Mouse (Mus musculus): ENCODE data around the gene Krit1. TPM values are rescaled to one million over a fixed set of nuclear protein-coding genes. Genes with fewer than 3 reads are reported as not detected.
"Not testable (repeated sequence)": the region's sequence is repeated elsewhere in the genome, so short reads cannot be mapped to it uniquely, and the experiment has no call there.

The Krit1 gene
- polyA plus RNA-seq, 2 experiments: 13.0 to 15.6 TPM

DNA sequence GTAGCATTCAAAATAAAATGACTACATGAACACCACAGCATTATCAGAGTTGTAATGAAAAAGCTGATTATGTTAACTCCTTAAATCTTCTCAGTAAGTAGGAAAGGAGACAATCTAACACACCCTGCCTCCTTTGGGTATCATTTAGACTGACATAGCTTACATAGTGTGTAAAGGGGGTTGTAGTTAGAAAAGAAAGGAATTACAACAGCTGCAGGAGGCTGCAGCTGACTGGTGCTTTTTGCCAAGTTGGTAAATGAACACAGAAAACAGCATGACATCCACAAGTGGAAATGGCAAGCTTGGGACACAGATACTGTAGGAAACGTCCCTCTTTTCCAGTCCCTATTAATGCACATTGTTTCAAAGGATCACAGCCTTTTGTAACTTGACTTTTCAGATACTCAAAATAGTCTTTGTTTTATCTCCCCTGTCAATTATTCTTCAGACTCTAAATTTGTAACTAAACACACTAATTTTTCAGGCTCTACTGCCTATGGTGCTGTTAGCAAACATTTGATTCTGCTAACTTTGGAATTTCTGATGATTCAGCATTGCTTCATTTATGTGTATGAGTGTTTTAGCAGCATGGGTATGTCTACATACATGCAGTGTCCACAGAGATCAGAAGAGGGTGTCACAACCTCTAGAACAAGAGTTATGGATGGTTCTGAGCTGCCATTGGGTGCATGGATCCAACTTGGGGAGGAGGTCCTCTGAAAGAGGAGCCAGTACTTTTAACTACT is 18.1 kb upstream of the Krit1 start:
- H3K9me3 ChIP-seq (ENCODE audit: control insufficient read depth, low read length): no peaks in the 10 kb centered on the region
- no peak for ATAC-seq (ENCODE audit: insufficient read depth)
- H3K36me3 ChIP-seq (replicated peaks; ENCODE audit: control insufficient read depth, insufficient read depth, low read depth): no peaks in the 10 kb centered on the region
- TF ChIP-seq EP300 (IDR thresholded peaks at IDR 0.05; ENCODE audit: low read depth): no peak
- no peak for TF ChIP-seq CTCF (IDR thresholded peaks at IDR 0.05; ENCODE audit: low read depth)
- no peak overlapping the region for H3K4me2 ChIP-seq (ENCODE audit: low read depth)
- no peak overlapping the region for H3K9ac ChIP-seq (replicated peaks)
- no peak overlapping the region for H3K4me3 ChIP-seq (ENCODE audit: insufficient read depth in 1 of 2, low read depth in 2 of 2, low read length in 2 of 2)
- DNase-seq (ENCODE audit: low read depth in 3 of 3, low spot score in 3 of 3): no peak
- H3K27ac ChIP-seq: no peak overlapping the region
- peaks cover 0 to 4% of the 10 kb centered on the region in 2 experiments; a peak in 2 of 4 replicates for H3K4me1 ChIP-seq (replicated peaks; ENCODE audit: control insufficient read depth in 2 of 2, insufficient read depth in 2 of 2, low read length in 1 of 2)
- WGBS (ENCODE audit: insufficient replicate concordance): 67% methylated on average over 1 of the region's 1 CpGs
- H3K27me3 ChIP-seq (ENCODE audit: control insufficient read depth, insufficient read depth, low read length): no peaks in the 10 kb centered on the region

DNA sequence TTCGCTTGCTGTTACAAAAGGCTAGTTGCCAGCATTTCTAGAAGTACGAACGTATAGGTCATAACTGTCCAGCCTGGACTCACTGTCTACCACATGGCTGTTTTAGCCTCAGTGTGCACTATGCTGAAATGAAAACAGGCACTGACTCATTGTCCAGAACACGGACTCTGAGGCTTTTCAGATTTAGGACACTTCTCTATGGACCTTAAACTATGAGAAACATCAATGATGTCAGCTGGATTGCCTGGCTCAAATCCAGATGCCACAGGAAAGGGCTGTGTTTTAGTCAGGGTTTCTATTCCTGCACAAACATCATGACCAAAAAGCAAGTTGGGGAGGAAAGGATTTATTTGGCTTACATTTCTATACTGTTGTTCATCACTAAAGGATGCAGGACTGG is 15.4 kb upstream of the Krit1 start:
- TF ChIP-seq EP300 (IDR thresholded peaks at IDR 0.05; ENCODE audit: low read depth) (no peak), CTCF (IDR thresholded peaks at IDR 0.05; ENCODE audit: low read depth) (no peak)

DNA sequence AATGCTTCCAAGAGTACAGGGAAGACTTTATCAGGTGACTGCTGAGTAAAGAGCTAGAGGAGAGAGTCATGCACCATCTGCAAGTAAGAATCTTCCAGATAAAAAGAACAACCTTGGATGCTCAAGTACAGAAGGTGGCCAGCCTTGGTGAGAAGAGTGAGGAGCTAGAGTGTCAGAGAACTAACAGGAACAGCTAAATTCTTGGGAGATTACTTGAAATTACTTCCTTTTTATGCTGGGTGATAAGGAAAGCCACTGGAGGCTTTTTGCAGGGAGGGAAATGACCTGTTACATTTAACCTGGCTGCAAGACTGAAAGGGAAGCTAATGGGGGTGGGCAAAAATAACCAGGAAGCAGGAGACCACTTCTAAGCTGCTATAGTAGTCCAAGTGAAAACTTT is 11.9 kb upstream of the Krit1 start:
- H3K9me3 ChIP-seq (ENCODE audit: control insufficient read depth, low read length): no peaks in the 10 kb centered on the region
- H3K4me3 ChIP-seq (ENCODE audit: insufficient read depth in 1 of 2, low read depth in 2 of 2, low read length in 2 of 2): no peak overlapping the region
- no peaks in the 10 kb centered on the region for H3K27me3 ChIP-seq (ENCODE audit: control insufficient read depth, insufficient read depth, low read length)
- DNase-seq (ENCODE audit: low read depth in 3 of 3, low spot score in 3 of 3) (no peak), ATAC-seq (ENCODE audit: insufficient read depth) (no peak)
- TF ChIP-seq EP300 (IDR thresholded peaks at IDR 0.05; ENCODE audit: low read depth) (no peak), CTCF (IDR thresholded peaks at IDR 0.05; ENCODE audit: low read depth) (no peak)
- no peaks in the 10 kb centered on the region for H3K36me3 ChIP-seq (replicated peaks; ENCODE audit: control insufficient read depth, insufficient read depth, low read depth)
- H3K9ac ChIP-seq (replicated peaks): no peak overlapping the region
- no peak overlapping the region for H3K4me2 ChIP-seq (ENCODE audit: low read depth)
- H3K4me1 ChIP-seq (replicated peaks; ENCODE audit: control insufficient read depth in 2 of 2, insufficient read depth in 2 of 2, low read length in 1 of 2): 0 out of 4 replicates have a peak, but pooled peaks cover 0 to 1% of the 10 kb centered on the region in 2 experiments
- no peak overlapping the region for H3K27ac ChIP-seq

More for the DNA sequence above, 15.4 kb upstream of the Krit1 start:
- H3K9ac ChIP-seq (replicated peaks): no peak overlapping the region
- WGBS (ENCODE audit: insufficient replicate concordance): 75% methylated on average over 4 of the region's 4 CpGs
- no peaks in the 10 kb centered on the region for H3K9me3 ChIP-seq (ENCODE audit: control insufficient read depth, low read length)
- no peak overlapping the region for H3K27ac ChIP-seq
- ATAC-seq (ENCODE audit: insufficient read depth): no peak
- no peaks in the 10 kb centered on the region for H3K27me3 ChIP-seq (ENCODE audit: control insufficient read depth, insufficient read depth, low read length)
- H3K4me3 ChIP-seq (ENCODE audit: insufficient read depth in 1 of 2, low read depth in 2 of 2, low read length in 2 of 2): no peak overlapping the region
- H3K4me1 ChIP-seq (replicated peaks; ENCODE audit: control insufficient read depth in 2 of 2, insufficient read depth in 2 of 2, low read length in 1 of 2): peaks cover 0 to 5% of the 10 kb centered on the region in 2 experiments; a peak in 2 of 4 replicates
- H3K4me2 ChIP-seq (ENCODE audit: low read depth): no peak overlapping the region
- no peaks in the 10 kb centered on the region for H3K36me3 ChIP-seq (replicated peaks; ENCODE audit: control insufficient read depth, insufficient read depth, low read depth)
- no peak for DNase-seq (ENCODE audit: low read depth in 3 of 3, low spot score in 3 of 3)

DNA sequence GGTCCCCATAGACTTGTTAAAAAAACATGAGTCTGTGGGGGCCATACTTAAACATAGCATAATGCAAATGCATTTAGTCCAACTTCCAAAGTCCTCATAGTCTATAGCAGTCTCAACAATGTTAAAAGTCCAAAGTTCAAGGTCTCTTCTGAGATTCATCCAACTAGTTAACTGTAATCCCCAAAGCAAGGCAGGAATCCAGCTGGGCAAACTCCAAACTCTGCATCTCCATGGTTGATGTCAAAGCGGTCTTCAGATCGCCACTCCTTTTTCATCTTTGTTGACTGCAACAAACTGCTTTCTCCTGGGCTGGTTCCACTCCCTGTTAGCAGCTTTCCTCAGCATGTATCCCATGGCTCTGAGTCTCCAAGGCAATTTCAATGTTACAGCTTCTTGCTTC is 5.9 kb upstream of the Krit1 start:
- H3K9ac ChIP-seq (replicated peaks); ATAC-seq (ENCODE audit: insufficient read depth): not testable (repeated sequence)

DNA sequence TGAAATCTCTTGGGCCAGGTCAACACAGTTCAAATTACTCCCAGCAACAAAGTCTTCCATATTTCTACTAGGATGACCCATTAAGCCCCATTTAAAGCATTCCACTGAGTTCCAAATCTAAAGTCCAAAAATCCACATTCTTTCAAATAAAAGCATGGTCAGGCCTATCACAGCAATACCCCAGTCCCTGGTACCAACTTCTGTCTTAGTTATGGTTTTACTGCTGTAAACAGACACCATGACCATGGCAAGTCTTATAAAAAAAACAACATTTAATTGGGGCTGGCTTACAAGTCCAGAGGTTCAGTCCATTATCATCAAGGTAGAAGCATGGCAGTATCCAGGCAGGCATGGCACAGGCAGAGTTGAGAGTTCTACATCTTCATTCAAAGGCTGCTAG is 4.3 kb upstream of the Krit1 start:
- H3K4me1 ChIP-seq (replicated peaks; ENCODE audit: control insufficient read depth in 2 of 2, insufficient read depth in 2 of 2, low read length in 1 of 2): peaks cover 9 to 15% of the 10 kb centered on the region in 2 experiments
- not testable (repeated sequence) for H3K4me2 ChIP-seq (ENCODE audit: low read depth); H3K9ac ChIP-seq (replicated peaks); DNase-seq (ENCODE audit: low read depth in 3 of 3, low spot score in 3 of 3); ATAC-seq (ENCODE audit: insufficient read depth); H3K4me3 ChIP-seq (ENCODE audit: insufficient read depth in 1 of 2, low read depth in 2 of 2, low read length in 2 of 2); H3K27ac ChIP-seq; H3K27me3 ChIP-seq (ENCODE audit: control insufficient read depth, insufficient read depth, low read length); H3K36me3 ChIP-seq (replicated peaks; ENCODE audit: control insufficient read depth, insufficient read depth, low read depth); H3K9me3 ChIP-seq (ENCODE audit: control insufficient read depth, low read length)

More for the DNA sequence above, 5.9 kb upstream of the Krit1 start:
- not testable (repeated sequence) for DNase-seq (ENCODE audit: low read depth in 3 of 3, low spot score in 3 of 3); H3K4me2 ChIP-seq (ENCODE audit: low read depth); H3K4me3 ChIP-seq (ENCODE audit: insufficient read depth in 1 of 2, low read depth in 2 of 2, low read length in 2 of 2); H3K27me3 ChIP-seq (ENCODE audit: control insufficient read depth, insufficient read depth, low read length); H3K36me3 ChIP-seq (replicated peaks; ENCODE audit: control insufficient read depth, insufficient read depth, low read depth); H3K27ac ChIP-seq; H3K9me3 ChIP-seq (ENCODE audit: control insufficient read depth, low read length)
- WGBS (ENCODE audit: insufficient replicate concordance): 81% methylated on average over 2 of the region's 2 CpGs
- peaks cover 9 to 15% of the 10 kb centered on the region in 2 experiments for H3K4me1 ChIP-seq (replicated peaks; ENCODE audit: control insufficient read depth in 2 of 2, insufficient read depth in 2 of 2, low read length in 1 of 2)

All from liver, embryonic 14.5 days (tissue).